In genomic region chr10:21943145-21943700, GRCm38 (mm10) we compare ENCODE assay signal across 15 mouse cellular contexts.
"Had no signal": no experiment of that assay in that cellular context is flagged by ENCODE, and none has a peak within 500 bp of the region (broad histone marks: within the 10 kb centered on the region; RNA-seq: fewer than 3 reads in every experiment).

No protein-coding gene starts in this region.

- H3K27me3 ChIP-seq: neural tube, embryonic 15.5 days; stomach, embryonic 15.5 days had no signal

- H3K9ac ChIP-seq: neural tube, embryonic 15.5 days; stomach, embryonic 15.5 days had no signal

- H3K9me3 ChIP-seq: neural tube, embryonic 15.5 days; stomach, embryonic 15.5 days had no signal

- H3K4me2 ChIP-seq: neural tube, embryonic 15.5 days; stomach, embryonic 15.5 days had no signal

- H3K36me3 ChIP-seq: neural tube, embryonic 15.5 days; stomach, embryonic 15.5 days had no signal

- H3K4me1 ChIP-seq: neural tube, embryonic 15.5 days; stomach, embryonic 15.5 days had no signal

- DNase-seq: retina, postnatal 1 day; right cerebral cortex, adult 18-20 months; right cerebral cortex, postnatal 14 days; right cerebral cortex, postnatal 25 days; right cerebral cortex, postnatal 4 days; spleen, adult 18-20 months; thymus, adult 18-20 months; thymus, adult 2 months; thymus, postnatal 14 days; thymus, postnatal 25 days; thymus, postnatal 36 days; thymus, postnatal 4 days had no signal

- H3K4me3 ChIP-seq: neural tube, embryonic 15.5 days; stomach, embryonic 15.5 days had no signal

- H3K27ac ChIP-seq: neural tube, embryonic 15.5 days; stomach, embryonic 15.5 days; stomach, postnatal 0 days had no signal
